Mouse (Mus musculus): ENCODE data around the gene Tbcel. TPM values are rescaled to one million over a fixed set of nuclear protein-coding genes. Genes with fewer than 3 reads are reported as not detected.

Tbcel gene
- polyA plus RNA-seq, 1 experiment: 29.1 TPM

GRCm38 (mm10) chr9:42465661-42466091 lies 41.9 kb downstream of the Tbcel start:
- TF ChIP-seq CTCF (IDR thresholded peaks at IDR 0.05; ENCODE audit: control insufficient read depth, insufficient read depth, low read length) (no peak), POLR2A (IDR thresholded peaks at IDR 0.05; ENCODE audit: borderline replicate concordance, control insufficient read depth, low read depth, low read length) (no peak)
- H3K4me3 ChIP-seq (replicated peaks; ENCODE audit: control insufficient read depth, low read depth, low read length): no peak overlapping the region
- 10% methylated on average over 5 of the region's 5 CpGs for WGBS
- H3K4me1 ChIP-seq (ENCODE audit: control insufficient read depth, insufficient read depth, low read length): peaks cover 10% of the 10 kb centered on the region; the same call in 1 of the 2 replicates
- peak overlapping the region; percentile 54 for H3K27ac ChIP-seq (ENCODE audit: control insufficient read depth, insufficient read depth, low read depth, low read length, poor library complexity)

GRCm38 (mm10) chr9:42464181-42464580 lies 43.4 kb downstream of the Tbcel start:
- Histone ChIP-seq H3K4me1 (ENCODE audit: control insufficient read depth, insufficient read depth, low read length) (peaks cover 8% of the 10 kb centered on the region; the same call in 1 of the 2 replicates), H3K4me3 (replicated peaks; ENCODE audit: control insufficient read depth, low read depth, low read length) (no peak overlapping the region), H3K27ac (ENCODE audit: control insufficient read depth, insufficient read depth, low read depth, low read length, poor library complexity) (no peak overlapping the region)
- TF ChIP-seq CTCF (IDR thresholded peaks at IDR 0.05; ENCODE audit: control insufficient read depth, insufficient read depth, low read length) (no peak), POLR2A (IDR thresholded peaks at IDR 0.05; ENCODE audit: borderline replicate concordance, control insufficient read depth, low read depth, low read length) (no peak)
- 84% methylated on average over 9 of the region's 9 CpGs for WGBS

- 37% methylated on average over 8 of the region's 8 CpGs for WGBS
- Histone ChIP-seq H3K27ac (ENCODE audit: control insufficient read depth, insufficient read depth, low read depth, low read length, poor library complexity) (peak overlapping the region; percentile 17; the same call in 1 of the 2 replicates), H3K4me3 (replicated peaks; ENCODE audit: control insufficient read depth, low read depth, low read length) (no peak overlapping the region), H3K4me1 (ENCODE audit: control insufficient read depth, insufficient read depth, low read length) (peaks cover 8% of the 10 kb centered on the region; the same call in 1 of the 2 replicates)
- TF ChIP-seq CTCF (IDR thresholded peaks at IDR 0.05; ENCODE audit: control insufficient read depth, insufficient read depth, low read length): no peak
- no peak for TF ChIP-seq POLR2A (IDR thresholded peaks at IDR 0.05; ENCODE audit: borderline replicate concordance, control insufficient read depth, low read depth, low read length)
Measured at GRCm38 (mm10) chr9:42463220-42463989, 44.2 kb downstream of the Tbcel start.

- Histone ChIP-seq H3K4me1 (ENCODE audit: control insufficient read depth, insufficient read depth, low read length) (peaks cover 8% of the 10 kb centered on the region; the same call in 1 of the 2 replicates), H3K27ac (ENCODE audit: control insufficient read depth, insufficient read depth, low read depth, low read length, poor library complexity) (peak overlapping the region; percentile 17; the same call in 1 of the 2 replicates), H3K4me3 (replicated peaks; ENCODE audit: control insufficient read depth, low read depth, low read length) (no peak overlapping the region)
- 67% methylated on average over 7 of the region's 7 CpGs for WGBS
- no peak for TF ChIP-seq CTCF (IDR thresholded peaks at IDR 0.05; ENCODE audit: control insufficient read depth, insufficient read depth, low read length)
- TF ChIP-seq POLR2A (IDR thresholded peaks at IDR 0.05; ENCODE audit: borderline replicate concordance, control insufficient read depth, low read depth, low read length): no peak
Measured at GRCm38 (mm10) chr9:42462585-42463219, 44.9 kb downstream of the Tbcel start.

GRCm38 (mm10) chr9:42461390-42462108 lies 46.1 kb downstream of the Tbcel start:
- 55% methylated on average over 11 of the region's 11 CpGs for WGBS
- H3K4me3 ChIP-seq (replicated peaks; ENCODE audit: control insufficient read depth, low read depth, low read length): peak overlapping the region; percentile 36
- no peak for TF ChIP-seq POLR2A (IDR thresholded peaks at IDR 0.05; ENCODE audit: borderline replicate concordance, control insufficient read depth, low read depth, low read length)
- TF ChIP-seq CTCF (IDR thresholded peaks at IDR 0.05; ENCODE audit: control insufficient read depth, insufficient read depth, low read length): no peak
- H3K4me1 ChIP-seq (ENCODE audit: control insufficient read depth, insufficient read depth, low read length): peaks cover 7% of the 10 kb centered on the region; the same call in 1 of the 2 replicates
- H3K27ac ChIP-seq (ENCODE audit: control insufficient read depth, insufficient read depth, low read depth, low read length, poor library complexity): peak overlapping the region; percentile 87

- WGBS: 89% methylated on average over 10 of the region's 10 CpGs
- peak overlapping the region; percentile 64 for H3K4me3 ChIP-seq (replicated peaks; ENCODE audit: control insufficient read depth, low read depth, low read length)
- no peak overlapping the region for H3K27ac ChIP-seq (ENCODE audit: control insufficient read depth, insufficient read depth, low read depth, low read length, poor library complexity)
- H3K4me1 ChIP-seq (ENCODE audit: control insufficient read depth, insufficient read depth, low read length): peaks cover 4% of the 10 kb centered on the region; the same call in 1 of the 2 replicates
- TF ChIP-seq POLR2A (IDR thresholded peaks at IDR 0.05; ENCODE audit: borderline replicate concordance, control insufficient read depth, low read depth, low read length) (no peak), CTCF (IDR thresholded peaks at IDR 0.05; ENCODE audit: control insufficient read depth, insufficient read depth, low read length) (no peak)
Measured at GRCm38 (mm10) chr9:42460353-42460752, 47.3 kb downstream of the Tbcel start.

- WGBS: 77% methylated on average over 6 of the region's 6 CpGs
- peak overlapping the region; percentile 40 for H3K4me3 ChIP-seq (replicated peaks; ENCODE audit: control insufficient read depth, low read depth, low read length)
- H3K27ac ChIP-seq (ENCODE audit: control insufficient read depth, insufficient read depth, low read depth, low read length, poor library complexity): no peak overlapping the region
- peaks cover 3% of the 10 kb centered on the region; the same call in 1 of the 2 replicates for H3K4me1 ChIP-seq (ENCODE audit: control insufficient read depth, insufficient read depth, low read length)
- no peak for TF ChIP-seq POLR2A (IDR thresholded peaks at IDR 0.05; ENCODE audit: borderline replicate concordance, control insufficient read depth, low read depth, low read length)
Measured at GRCm38 (mm10) chr9:42459736-42460135, 47.9 kb downstream of the Tbcel start.
